Mouse (Mus musculus) layer of hippocampus, postnatal 36 days (tissue): Measurements from ENCODE around the gene Wdtc1. TPM values are rescaled to one million over a fixed set of nuclear protein-coding genes. Genes with fewer than 3 reads are reported as not detected.

ENCODE experiments used
- DNase-seq, 2 experiments: peaks; one replicate each; pipeline ENCODE4 v3.0.0; 2022
- microRNA-seq, 2 experiments: library from miRNA; unstranded; fragments of <30 nt; microRNA quantifications; one replicate each; pipeline ENCODE4 v1.2.0; 2021
- total RNA-seq, 2 experiments: library from RNA; stranded (reverse); gene quantifications; 2 replicates each; pipeline ENCODE4 v1.2.3; 2021

Wdtc1 gene
- total RNA-seq, 2 experiments from 2014 or later, result 78.5 to 78.9 TPM

- DNase-seq, result no peak
These were observed 105.4 kb downstream of the Wdtc1 start for GRCm38 (mm10) chr4:133247806-133248449.

GRCm38 (mm10) chr4:133247072-133247471, 106.2 kb downstream of the Wdtc1 start:
- DNase-seq, result no peak

GRCm38 (mm10) chr4:133244289-133244688, 109.0 kb downstream of the Wdtc1 start:
- DNase-seq, result no peak

- DNase-seq, result no peak
These were observed 109.7 kb downstream of the Wdtc1 start for GRCm38 (mm10) chr4:133243538-133243937.

- DNase-seq, result no peak
These were observed 110.6 kb downstream of the Wdtc1 start for GRCm38 (mm10) chr4:133242710-133243109.

Small RNAs within 50 kb of the gene (microRNA-seq; reads per million reads assigned to microRNA genes)
- gene Mir5122, result 3.0 to 3.3 reads per million in 2 experiments

Other genes starting within 250 kb of the Wdtc1 start
- gene Wasf2, start 223.0 kb downstream of the Wdtc1 start, total RNA-seq, result 10 to 100 TPM; 28.7 to 32.8 TPM
- gene Cd164l2, start 141.3 kb downstream of the Wdtc1 start, total RNA-seq, result 1 to 10 TPM; 3.7 to 5.8 TPM
- 1 to 10 TPM; 6.8 to 7.3 TPM for gene Gpr3, start 140.9 kb downstream of the Wdtc1 start, total RNA-seq
- 1 to 10 TPM; 3.9 to 5.9 TPM for gene Map3k6, start 112.7 kb downstream of the Wdtc1 start, total RNA-seq
- gene Sytl1, start 90.4 kb downstream of the Wdtc1 start, total RNA-seq, result under 1 TPM; 0.70 to 0.99 TPM
- gene Tmem222, start 75.7 kb downstream of the Wdtc1 start, total RNA-seq, result 10 to 100 TPM; 85.0 to 92.1 TPM
- gene Slc9a1, start 16.2 kb upstream of the Wdtc1 start, total RNA-seq, result 10 to 100 TPM; 60.1 to 63.9 TPM
- gene Tent5b, start 126.7 kb upstream of the Wdtc1 start, total RNA-seq, result not detected
- 100 to 1,000 TPM; 168 to 190 TPM for gene Trnp1, start 145.1 kb upstream of the Wdtc1 start, total RNA-seq
- gene Kdf1, start 165.5 kb upstream of the Wdtc1 start, total RNA-seq, result under 1 TPM; 0.20 to 0.35 TPM
- gene Nudc, start 192.5 kb upstream of the Wdtc1 start, total RNA-seq, result 100 to 1,000 TPM; 122 to 123 TPM
- not detected for gene Nr0b2, start 199.9 kb upstream of the Wdtc1 start, total RNA-seq
- gene Gpatch3, start 221.3 kb upstream of the Wdtc1 start, total RNA-seq, result 1 to 10 TPM; 7.0 to 7.2 TPM
- 10 to 100 TPM; 10.1 to 10.3 TPM for gene Gpn2, start 230.9 kb upstream of the Wdtc1 start, total RNA-seq
- gene Sfn, start 248.7 kb upstream of the Wdtc1 start, total RNA-seq, result 1 to 10 TPM; 1.5 to 1.9 TPM